Mouse (Mus musculus): ENCODE data around the gene Tjap1.

- TF ChIP-seq GATA1 (IDR thresholded peaks at IDR 0.05; ENCODE audit: borderline replicate concordance, low read length), result no peak
- TF ChIP-seq FLI1 (IDR thresholded peaks at IDR 0.05; ENCODE audit: low read length), result no peak
These were observed 12.9 kb downstream of the Tjap1 start for GRCm38 (mm10) chr17:46269771-46270534.
